Mouse (Mus musculus): ENCODE data around the gene Tgoln1. TPM values are rescaled to one million over a fixed set of nuclear protein-coding genes. Genes with fewer than 3 reads are reported as not detected.

Tgoln1 gene
- total and polyA plus RNA-seq, 3 experiments = 4.4 to 72.6 (median 49.7) TPM

- Histone ChIP-seq H3K36me3 (replicated peaks) (peaks cover under 1% of the 10 kb centered on the region), H3K9me3 (replicated peaks) (no peaks in the 10 kb centered on the region), H3K4me3 (ENCODE audit: low read depth, low read length) (no peak overlapping the region), H3K4me1 (ENCODE audit: insufficient read depth, low read depth, low read length) (peaks cover 6% of the 10 kb centered on the region), H3K27me3 (ENCODE audit: insufficient read depth, low read length) (peaks cover 21% of the 10 kb centered on the region)
- DNase-seq (ENCODE audit: low spot score) = no peak
- no peak for ATAC-seq (ENCODE audit: extremely low read depth, insufficient number of reproducible peaks, low FRiP score, poor library complexity, severe bottlenecking)
- TF ChIP-seq GATA2 (IDR thresholded peaks at IDR 0.05; ENCODE audit: borderline replicate concordance, low read depth, low read length) (no peak), CTCF (IDR thresholded peaks at IDR 0.05; ENCODE audit: low read depth, low read length) (no peak), GATA1 (IDR thresholded peaks at IDR 0.05; ENCODE audit: borderline replicate concordance, low read length) (no peak), TAL1 (conservative IDR thresholded peaks at IDR 0.05; ENCODE audit: low read depth, low read length) (no peak), POLR2AphosphoS5 (IDR thresholded peaks at IDR 0.05; ENCODE audit: insufficient replicate concordance, low read depth, low read length) (no peak)
Observed at GRCm38 (mm10) chr6:72623661-72624402, 7.0 kb upstream of the Tgoln1 start.

DNA sequence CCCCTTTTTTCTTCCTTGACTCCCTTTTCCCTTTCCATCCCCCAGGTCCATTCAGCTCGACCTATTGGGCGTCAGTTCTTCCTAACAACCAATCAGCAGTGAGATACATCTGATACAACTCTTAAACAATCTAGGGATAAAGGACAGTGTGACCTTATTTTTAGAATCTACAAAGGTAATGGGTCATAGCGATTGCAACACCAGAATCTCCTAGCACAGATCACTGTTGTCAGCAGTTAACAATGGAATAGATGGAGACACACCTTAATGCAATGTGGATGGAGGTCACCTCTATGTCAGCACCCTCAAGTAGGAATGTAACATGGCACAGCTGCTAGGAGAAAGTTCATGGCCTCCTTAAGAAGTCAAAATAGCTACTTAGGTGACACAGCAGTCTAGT, 6.1 kb upstream of the Tgoln1 start:
- no peak overlapping the region for H3K4me3 ChIP-seq (ENCODE audit: low read depth, low read length)
- TF ChIP-seq GATA2 (IDR thresholded peaks at IDR 0.05; ENCODE audit: borderline replicate concordance, low read depth, low read length) = no peak
- TF ChIP-seq POLR2AphosphoS5 (IDR thresholded peaks at IDR 0.05; ENCODE audit: insufficient replicate concordance, low read depth, low read length) = no peak
- no peak for TF ChIP-seq GATA1 (IDR thresholded peaks at IDR 0.05; ENCODE audit: borderline replicate concordance, low read length)
- TF ChIP-seq CTCF (IDR thresholded peaks at IDR 0.05; ENCODE audit: low read depth, low read length) = no peak
- TF ChIP-seq TAL1 (conservative IDR thresholded peaks at IDR 0.05; ENCODE audit: low read depth, low read length) = no peak
- peaks cover 5% of the 10 kb centered on the region for H3K36me3 ChIP-seq (replicated peaks)
- DNase-seq (ENCODE audit: low spot score) (no peak), ATAC-seq (ENCODE audit: extremely low read depth, insufficient number of reproducible peaks, low FRiP score, poor library complexity, severe bottlenecking) (no peak)
- peaks cover 6% of the 10 kb centered on the region for H3K4me1 ChIP-seq (ENCODE audit: insufficient read depth, low read depth, low read length)
- H3K27me3 ChIP-seq (ENCODE audit: insufficient read depth, low read length) = peaks cover 18% of the 10 kb centered on the region
- no peaks in the 10 kb centered on the region for H3K9me3 ChIP-seq (replicated peaks)

DNA sequence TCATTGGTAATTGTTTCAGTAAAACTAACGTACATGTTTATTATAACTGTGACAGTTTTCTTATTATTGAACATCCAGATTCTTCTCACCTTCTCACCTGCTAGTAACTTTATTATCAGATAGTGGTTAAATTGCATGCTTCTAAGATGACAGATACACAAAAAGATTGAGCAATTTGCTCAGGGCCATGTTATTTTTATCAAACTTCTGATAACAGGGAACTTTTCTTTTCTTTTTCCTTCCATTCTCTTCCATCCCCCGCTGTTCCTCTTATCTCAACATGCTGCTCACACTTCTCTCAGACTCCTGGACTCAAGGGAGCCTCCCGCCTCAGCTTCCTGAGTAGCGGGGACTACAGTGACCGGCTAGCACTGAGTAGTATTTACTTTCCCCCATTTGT, 4.1 kb upstream of the Tgoln1 start:
- peaks cover 5% of the 10 kb centered on the region for H3K27me3 ChIP-seq (ENCODE audit: insufficient read depth, low read length)
- ATAC-seq (ENCODE audit: extremely low read depth, insufficient number of reproducible peaks, low FRiP score, poor library complexity, severe bottlenecking) (no peak), DNase-seq (ENCODE audit: low spot score) (no peak)
- TF ChIP-seq GATA1 (IDR thresholded peaks at IDR 0.05; ENCODE audit: borderline replicate concordance, low read length) (no peak), TAL1 (conservative IDR thresholded peaks at IDR 0.05; ENCODE audit: low read depth, low read length) (no peak), GATA2 (IDR thresholded peaks at IDR 0.05; ENCODE audit: borderline replicate concordance, low read depth, low read length) (no peak), CTCF (IDR thresholded peaks at IDR 0.05; ENCODE audit: low read depth, low read length) (no peak), POLR2AphosphoS5 (IDR thresholded peaks at IDR 0.05; ENCODE audit: insufficient replicate concordance, low read depth, low read length) (no peak)
- H3K4me3 ChIP-seq (ENCODE audit: low read depth, low read length) = no peak overlapping the region
- peaks cover 7% of the 10 kb centered on the region for H3K4me1 ChIP-seq (ENCODE audit: insufficient read depth, low read depth, low read length)
- no peaks in the 10 kb centered on the region for H3K9me3 ChIP-seq (replicated peaks)
- H3K36me3 ChIP-seq (replicated peaks) = peaks cover 5% of the 10 kb centered on the region

GRCm38 (mm10) chr6:72619734-72620532, 3.1 kb upstream of the Tgoln1 start:
- Histone ChIP-seq H3K27me3 (ENCODE audit: insufficient read depth, low read length) (peaks cover 5% of the 10 kb centered on the region; the same call in 1 of the 2 replicates), H3K9me3 (replicated peaks) (no peaks in the 10 kb centered on the region), H3K36me3 (replicated peaks) (peaks cover 11% of the 10 kb centered on the region), H3K4me1 (ENCODE audit: insufficient read depth, low read depth, low read length) (peaks cover 17% of the 10 kb centered on the region), H3K4me3 (ENCODE audit: low read depth, low read length) (no peak overlapping the region)
- ATAC-seq (ENCODE audit: extremely low read depth, insufficient number of reproducible peaks, low FRiP score, poor library complexity, severe bottlenecking) (no peak), DNase-seq (ENCODE audit: low spot score) (no peak)
- TF ChIP-seq CTCF (IDR thresholded peaks at IDR 0.05; ENCODE audit: low read depth, low read length) (no peak), GATA1 (IDR thresholded peaks at IDR 0.05; ENCODE audit: borderline replicate concordance, low read length) (no peak), TAL1 (conservative IDR thresholded peaks at IDR 0.05; ENCODE audit: low read depth, low read length) (no peak), POLR2AphosphoS5 (IDR thresholded peaks at IDR 0.05; ENCODE audit: insufficient replicate concordance, low read depth, low read length) (no peak), GATA2 (IDR thresholded peaks at IDR 0.05; ENCODE audit: borderline replicate concordance, low read depth, low read length) (no peak)

DNA sequence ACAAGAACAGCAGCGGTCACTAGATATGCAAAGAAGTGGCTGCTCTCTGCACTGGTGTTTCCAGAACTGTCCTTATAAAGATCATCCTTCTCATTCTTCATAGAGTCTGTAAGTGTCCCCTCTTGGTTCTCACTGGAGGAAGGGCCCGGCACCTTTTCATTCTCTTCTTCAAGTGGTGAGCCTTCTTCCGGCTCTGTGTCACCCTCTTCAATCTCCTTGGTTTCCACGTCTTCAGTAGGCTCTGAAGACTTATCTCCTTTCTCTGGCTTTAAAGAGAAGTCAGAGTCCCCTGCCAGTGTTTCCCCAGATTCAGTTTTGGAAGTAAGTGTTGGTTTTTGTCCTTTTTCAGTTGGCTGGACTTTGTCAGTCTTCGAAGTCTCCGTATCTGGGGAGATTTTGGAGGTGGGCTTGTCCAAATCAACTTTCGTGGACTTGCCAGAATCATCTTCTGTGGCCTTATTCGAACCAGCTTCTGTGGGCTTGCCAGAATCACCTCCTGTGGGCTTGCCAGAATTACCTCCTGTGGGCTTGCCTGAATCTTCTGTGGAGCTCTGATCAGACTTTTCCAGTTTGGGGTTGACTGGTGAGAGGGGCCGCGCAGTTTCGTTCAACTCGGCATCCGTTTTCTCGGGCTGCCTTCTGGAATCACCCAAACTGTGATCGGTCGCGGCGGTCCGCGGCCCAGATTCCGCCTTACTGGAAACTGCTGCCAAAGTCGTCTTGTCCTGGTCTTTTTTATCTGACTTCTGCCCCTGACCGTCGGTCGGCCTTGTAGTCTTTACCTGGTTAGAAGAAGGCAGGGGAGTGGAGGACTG, 1.0 kb downstream of the Tgoln1 start:
- ATAC-seq (ENCODE audit: extremely low read depth, insufficient number of reproducible peaks, low FRiP score, poor library complexity, severe bottlenecking) (no peak), DNase-seq (ENCODE audit: low spot score) (no peak)
- Histone ChIP-seq H3K9me3 (replicated peaks) (no peaks in the 10 kb centered on the region), H3K36me3 (replicated peaks) (peaks cover 47% of the 10 kb centered on the region), H3K4me1 (ENCODE audit: insufficient read depth, low read depth, low read length) (peaks cover 34% of the 10 kb centered on the region), H3K27me3 (ENCODE audit: insufficient read depth, low read length) (no peaks in the 10 kb centered on the region), H3K4me3 (ENCODE audit: low read depth, low read length) (peak overlapping the region; percentile 95)
- TF ChIP-seq POLR2AphosphoS5 (IDR thresholded peaks at IDR 0.05; ENCODE audit: insufficient replicate concordance, low read depth, low read length) = no peak
- TF ChIP-seq GATA2 (IDR thresholded peaks at IDR 0.05; ENCODE audit: borderline replicate concordance, low read depth, low read length) = no peak
- TF ChIP-seq TAL1 (conservative IDR thresholded peaks at IDR 0.05; ENCODE audit: low read depth, low read length) = no peak
